Mouse (Mus musculus) heart, embryonic 16.5 days (tissue): ENCODE data around the gene Ltbp1. TPM values are rescaled to one million over a fixed set of nuclear protein-coding genes. Genes with fewer than 3 reads are reported as not detected.

Source experiments
- ATAC-seq: fragments of 200-750 bp; cut with Nextera tagmentation; replicated peaks from 2 replicates; pipeline ENCODE4 v1.8.0; 2017; ENCODE audit warnings: moderate number of reproducible peaks; ENCODE audit not compliant: insufficient read depth, low FRiP score; ENCODE audit errors: extremely low read depth
- H3K27ac ChIP-seq: fragments of 300-500 bp; sonication (generic); 2 replicates; pipeline ENCODE4 v1.5.1; 2014; ENCODE audit warnings: mild to moderate bottlenecking, low read length, control low read depth, moderate library complexity
- H3K27me3 ChIP-seq: fragments of 300-500 bp; sonication (generic); 2 replicates; pipeline ENCODE4 v1.6.1; 2014; ENCODE audit warnings: low read length, mixed read lengths; ENCODE audit not compliant: control insufficient read depth, insufficient read depth
- H3K36me3 ChIP-seq: fragments of 300-500 bp; sonication (generic); 2 replicates; pipeline ENCODE4 v1.6.1; 2014; ENCODE audit not compliant: control insufficient read depth, insufficient read depth
- H3K4me1 ChIP-seq: fragments of 300-500 bp; sonication (generic); 2 replicates; pipeline ENCODE4 v1.6.1; 2014; ENCODE audit warnings: low read length, mixed read lengths; ENCODE audit not compliant: control insufficient read depth, insufficient read depth
- H3K4me2 ChIP-seq: fragments of 300-500 bp; sonication (generic); 2 replicates; pipeline ENCODE4 v1.6.1; 2014; ENCODE audit warnings: low read depth, mild to moderate bottlenecking, control low read depth, low read length
- H3K4me3 ChIP-seq: fragments of 300-500 bp; sonication (generic); 2 replicates; pipeline ENCODE4 v1.5.1; 2014; ENCODE audit warnings: mild to moderate bottlenecking, control low read depth, low read length
- H3K9ac ChIP-seq: fragments of 300-500 bp; sonication (generic); 2 replicates; pipeline ENCODE4 v1.6.1; 2014; ENCODE audit warnings: low read length, control low read depth
- H3K9me3 ChIP-seq: fragments of 300-500 bp; sonication (generic); replicated peaks from 2 replicates; pipeline ENCODE4 v1.6.1; 2016; ENCODE audit warnings: low read length; ENCODE audit not compliant: control insufficient read depth
- WGBS: fragments of 180-500 bp; shearing (Covaris S2); extraction: QIAGEN DNeasy Blood & Tissue Kit; methylation state at CpG from one replicate; pipeline ENCODE4 v1.1.7; 2014; 5-methylcytosine and 5-hydroxymethylcytosine counted together
- polyA plus RNA-seq: library from polyadenylated mRNA; unstranded; fragments of >200 nt; fragmentation: Nextera tagmentation; extraction: Ambion mirVana; gene quantifications from 2 replicates; pipeline ENCODE4 v1.2.1, GENCODE M21; 2015

Gene Ltbp1
- polyA plus RNA-seq, 1 experiment from 2014 or later = 15.6 TPM

DNA sequence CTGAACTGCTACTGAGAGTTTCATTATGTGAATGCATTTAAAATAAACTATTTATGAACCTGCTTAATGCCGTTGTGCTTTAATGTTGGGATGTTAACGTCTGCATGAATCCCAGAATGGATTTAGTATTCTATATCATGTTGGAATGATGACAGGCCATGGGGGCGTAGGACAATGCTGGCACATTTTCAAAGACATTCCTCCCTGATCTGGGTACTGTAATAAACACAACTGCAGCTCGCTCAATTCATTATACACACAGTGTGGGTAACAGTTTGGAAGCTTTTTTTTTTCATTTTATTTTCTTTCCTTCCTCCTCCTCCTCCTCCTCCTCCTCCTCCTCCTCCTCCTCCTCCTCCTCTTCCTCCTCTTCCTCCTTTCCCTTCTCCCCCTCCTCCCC is 82.9 kb downstream of the Ltbp1 start:
- Histone ChIP-seq H3K36me3 (no peaks in the 10 kb centered on the region), H3K9me3 (no peaks in the 10 kb centered on the region), H3K4me3 (no peak overlapping the region), H3K9ac (no peak overlapping the region), H3K4me1 (peaks cover 8% of the 10 kb centered on the region), H3K27me3 (no peaks in the 10 kb centered on the region), H3K27ac (no peak overlapping the region), H3K4me2 (no peak overlapping the region)
- no peak for ATAC-seq
- 27% methylated on average over 4 of the region's 4 CpGs for WGBS

DNA sequence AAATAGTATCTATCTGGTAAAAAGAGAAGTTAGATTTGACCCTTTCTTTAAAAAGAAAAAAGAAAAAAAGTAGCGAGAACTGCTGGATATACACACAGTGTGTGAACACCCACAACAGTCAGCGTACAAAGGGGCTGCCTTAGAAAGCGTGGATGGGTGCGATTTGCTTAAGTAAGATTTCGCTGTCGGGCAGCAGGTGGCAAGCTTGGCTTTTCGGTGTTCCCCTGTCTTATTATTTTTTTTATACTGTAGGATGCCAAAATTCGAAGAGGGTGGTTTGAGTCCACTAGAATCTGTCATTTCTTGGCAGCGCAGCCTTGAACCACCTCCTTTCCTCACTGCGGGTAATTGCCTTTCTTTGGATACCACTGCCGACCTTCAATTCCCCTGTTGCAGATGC is 83.4 kb downstream of the Ltbp1 start:
- Histone ChIP-seq H3K9me3 (no peaks in the 10 kb centered on the region), H3K9ac (no peak overlapping the region), H3K4me2 (no peak overlapping the region), H3K4me1 (peaks cover 8% of the 10 kb centered on the region), H3K36me3 (no peaks in the 10 kb centered on the region), H3K4me3 (no peak overlapping the region), H3K27me3 (no peaks in the 10 kb centered on the region), H3K27ac (no peak overlapping the region)
- 73% methylated on average over 11 of the region's 11 CpGs for WGBS
- no peak for ATAC-seq

DNA sequence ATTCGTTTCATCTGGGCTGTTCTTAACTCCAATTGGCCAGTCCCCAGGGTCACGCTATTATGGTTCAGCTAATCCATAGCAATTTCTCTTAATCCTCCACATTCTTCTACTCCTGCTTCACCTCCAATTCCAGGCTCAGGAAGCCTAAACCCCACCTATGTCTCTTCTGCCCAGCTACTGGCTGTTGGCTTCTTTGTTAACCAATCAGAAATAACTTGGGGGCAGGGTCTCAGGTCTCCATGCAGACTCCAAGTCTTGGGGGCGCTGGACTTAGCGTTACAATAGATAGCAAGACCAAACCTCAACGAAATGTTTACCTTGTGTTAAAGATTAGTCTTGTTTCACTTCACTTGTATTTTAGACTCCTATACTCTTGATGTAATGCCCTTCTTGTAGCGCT is 85.2 kb downstream of the Ltbp1 start:
- Histone ChIP-seq H3K4me3 (no peak overlapping the region), H3K36me3 (no peaks in the 10 kb centered on the region), H3K4me2 (no peak overlapping the region), H3K27ac (no peak overlapping the region), H3K4me1 (peaks cover 8% of the 10 kb centered on the region), H3K9me3 (no peaks in the 10 kb centered on the region), H3K27me3 (no peaks in the 10 kb centered on the region), H3K9ac (no peak overlapping the region)
- no peak for ATAC-seq
- 80% methylated on average over 6 of the region's 6 CpGs for WGBS

DNA sequence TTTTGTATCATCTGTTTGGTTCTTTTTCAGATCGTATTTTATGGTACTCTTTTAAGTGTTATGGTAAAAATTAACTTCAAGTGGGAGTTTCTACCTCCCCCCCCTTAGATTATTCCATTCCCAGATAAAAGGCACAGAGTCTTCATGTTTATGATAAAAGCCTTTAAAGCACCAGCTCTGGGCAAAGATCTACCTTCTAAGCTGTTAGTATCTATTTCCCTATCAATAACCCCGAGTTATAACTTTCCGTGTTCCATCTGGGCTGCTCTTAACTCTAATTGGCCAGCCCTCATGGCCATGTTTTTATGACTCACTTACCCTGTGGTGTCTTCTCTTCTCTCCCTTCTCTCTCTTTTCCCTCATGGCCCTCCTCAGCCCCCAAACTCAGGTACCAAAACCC is 88.2 kb downstream of the Ltbp1 start:
- no peaks in the 10 kb centered on the region for H3K27me3 ChIP-seq
- no peak for ATAC-seq
- no peak overlapping the region for H3K27ac ChIP-seq
- no peaks in the 10 kb centered on the region for H3K36me3 ChIP-seq
- no peaks in the 10 kb centered on the region for H3K9me3 ChIP-seq
- H3K4me2 ChIP-seq = no peak overlapping the region
- H3K9ac ChIP-seq = no peak overlapping the region
- H3K4me1 ChIP-seq = peaks cover 4% of the 10 kb centered on the region; the same call in 1 of the 2 replicates
- whole genome bisulfite sequencing = 77% methylated on average over 3 of the region's 3 CpGs
- H3K4me3 ChIP-seq = no peak overlapping the region

DNA sequence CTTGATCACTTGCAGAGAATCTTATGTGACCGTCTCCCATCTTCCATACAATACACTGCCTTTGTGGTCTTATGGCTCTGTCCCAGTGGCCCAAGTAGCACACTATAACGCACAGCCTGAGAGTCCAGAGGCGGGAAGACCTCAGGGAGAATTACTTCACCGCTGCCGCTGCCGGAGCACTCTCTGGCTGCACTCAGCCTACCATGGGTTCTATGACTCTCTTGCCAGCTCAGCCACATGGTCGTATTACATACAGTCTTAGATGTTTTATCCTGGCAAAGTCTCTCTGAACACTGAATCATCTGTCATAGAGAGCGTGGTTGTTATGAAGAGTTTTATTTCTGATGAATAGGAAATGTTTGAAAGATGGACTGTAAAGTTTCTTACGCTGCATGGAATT is 89.2 kb downstream of the Ltbp1 start:
- no peaks in the 10 kb centered on the region for H3K27me3 ChIP-seq
- H3K9ac ChIP-seq = no peak overlapping the region
- H3K9me3 ChIP-seq = no peaks in the 10 kb centered on the region
- ATAC-seq = no peak
- no peak overlapping the region for H3K4me2 ChIP-seq
- H3K36me3 ChIP-seq = no peaks in the 10 kb centered on the region
- no peak overlapping the region for H3K27ac ChIP-seq
- no peaks in the 10 kb centered on the region for H3K4me1 ChIP-seq
- no peak overlapping the region for H3K4me3 ChIP-seq
- WGBS = 84% methylated on average over 9 of the region's 9 CpGs

DNA sequence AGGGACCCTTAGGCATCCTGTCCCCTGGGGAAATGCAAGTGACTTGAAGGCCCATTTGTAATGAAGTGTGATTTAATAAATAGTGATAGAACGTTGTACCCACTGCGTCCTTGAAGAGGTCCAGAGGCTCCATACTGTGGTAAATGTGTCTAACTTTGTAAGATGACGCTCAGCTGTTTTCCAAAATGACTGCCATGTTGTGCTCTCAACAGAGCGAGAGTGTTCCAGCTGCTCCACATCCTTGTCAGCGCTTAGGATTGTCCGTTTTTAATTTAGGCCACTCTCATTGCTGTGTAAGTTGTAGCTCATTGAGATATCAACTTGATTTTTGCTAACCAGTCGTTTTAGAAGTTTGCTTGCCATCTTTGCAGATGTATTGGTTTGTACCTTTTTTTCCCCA is 91.4 kb downstream of the Ltbp1 start:
- H3K4me3 ChIP-seq = no peak overlapping the region
- WGBS = 73% methylated on average over 7 of the region's 7 CpGs
- no peak overlapping the region for H3K27ac ChIP-seq
- no peak for ATAC-seq
- no peaks in the 10 kb centered on the region for H3K4me1 ChIP-seq
- H3K36me3 ChIP-seq = no peaks in the 10 kb centered on the region
- no peak overlapping the region for H3K4me2 ChIP-seq
- no peak overlapping the region for H3K9ac ChIP-seq
- no peaks in the 10 kb centered on the region for H3K9me3 ChIP-seq
- no peaks in the 10 kb centered on the region for H3K27me3 ChIP-seq

DNA sequence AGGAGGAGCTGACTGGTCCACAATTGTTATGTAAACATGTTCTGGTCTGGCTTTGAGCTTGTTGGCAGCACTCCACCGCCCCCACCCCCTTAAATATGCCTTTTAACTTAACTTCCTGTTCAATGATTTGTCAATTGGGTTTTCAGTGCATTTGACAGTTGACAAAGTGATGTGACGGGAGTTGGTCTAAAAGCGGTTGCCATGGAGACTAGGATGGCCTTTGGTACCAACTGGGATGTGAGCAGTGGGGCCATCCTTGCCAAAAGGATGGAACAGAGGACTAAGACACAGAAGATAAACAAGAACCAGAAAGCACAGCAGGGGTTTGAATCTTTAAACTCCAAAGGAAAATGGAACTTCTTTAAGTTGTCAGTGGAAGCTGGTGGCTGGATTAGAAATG is 92.0 kb downstream of the Ltbp1 start:
- no peak for ATAC-seq
- H3K9me3 ChIP-seq = no peaks in the 10 kb centered on the region
- H3K36me3 ChIP-seq = no peaks in the 10 kb centered on the region
- 77% methylated on average over 3 of the region's 3 CpGs for WGBS
- no peak overlapping the region for H3K4me2 ChIP-seq
- H3K27ac ChIP-seq = no peak overlapping the region
- H3K4me3 ChIP-seq = no peak overlapping the region
- no peaks in the 10 kb centered on the region for H3K27me3 ChIP-seq
- no peak overlapping the region for H3K9ac ChIP-seq
- no peaks in the 10 kb centered on the region for H3K4me1 ChIP-seq

DNA sequence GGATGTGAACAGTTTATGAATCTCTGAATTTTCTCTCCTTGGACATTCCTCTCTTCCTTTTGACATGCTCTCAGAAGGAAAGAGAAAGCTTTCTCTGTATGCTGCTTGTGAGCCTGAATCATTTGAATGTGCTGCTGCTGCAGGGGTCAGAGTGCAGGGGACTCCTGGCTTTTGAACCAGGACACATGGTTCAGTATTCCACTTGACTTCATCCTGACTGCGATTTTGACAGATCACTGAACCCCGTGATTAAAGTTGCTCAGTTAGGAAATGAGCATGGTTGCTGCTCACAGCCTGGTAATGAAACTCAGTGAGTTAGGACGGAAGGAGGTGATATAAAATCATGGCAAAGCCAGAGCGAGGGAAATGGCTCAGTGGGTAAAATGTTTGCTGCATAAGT is 95.8 kb downstream of the Ltbp1 start:
- H3K27ac ChIP-seq = no peak overlapping the region
- no peaks in the 10 kb centered on the region for H3K36me3 ChIP-seq
- ATAC-seq = no peak
- no peak overlapping the region for H3K4me3 ChIP-seq
- no peak overlapping the region for H3K9ac ChIP-seq
- no peaks in the 10 kb centered on the region for H3K9me3 ChIP-seq
- 73% methylated on average over 4 of the region's 4 CpGs for WGBS
- no peak overlapping the region for H3K4me2 ChIP-seq
- no peaks in the 10 kb centered on the region for H3K4me1 ChIP-seq
- H3K27me3 ChIP-seq = no peaks in the 10 kb centered on the region

DNA sequence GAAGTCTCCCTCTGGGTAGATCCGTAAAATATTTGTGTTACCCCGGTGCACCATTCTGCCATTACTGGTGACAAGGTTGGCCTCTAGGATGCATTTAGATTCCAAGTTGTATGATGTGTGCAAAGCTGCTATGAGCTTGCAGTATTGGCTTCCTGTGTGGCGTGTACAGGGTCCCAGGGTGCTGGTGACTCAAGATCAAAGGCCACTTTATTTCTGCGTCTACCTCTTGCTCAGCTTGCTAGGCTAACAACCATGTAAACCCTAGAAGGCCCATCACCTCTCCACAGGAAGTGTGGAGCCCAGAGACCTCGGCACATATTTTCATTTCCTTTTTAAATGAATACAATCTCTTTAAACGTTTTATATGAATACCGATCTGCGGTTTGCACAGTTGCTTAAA is 96.6 kb downstream of the Ltbp1 start:
- Histone ChIP-seq H3K36me3 (no peaks in the 10 kb centered on the region), H3K27ac (no peak overlapping the region), H3K4me2 (no peak overlapping the region), H3K4me1 (no peaks in the 10 kb centered on the region), H3K9me3 (no peaks in the 10 kb centered on the region), H3K27me3 (no peaks in the 10 kb centered on the region), H3K9ac (no peak overlapping the region), H3K4me3 (no peak overlapping the region)
- ATAC-seq = no peak
- WGBS = 83% methylated on average over 8 of the region's 8 CpGs

DNA sequence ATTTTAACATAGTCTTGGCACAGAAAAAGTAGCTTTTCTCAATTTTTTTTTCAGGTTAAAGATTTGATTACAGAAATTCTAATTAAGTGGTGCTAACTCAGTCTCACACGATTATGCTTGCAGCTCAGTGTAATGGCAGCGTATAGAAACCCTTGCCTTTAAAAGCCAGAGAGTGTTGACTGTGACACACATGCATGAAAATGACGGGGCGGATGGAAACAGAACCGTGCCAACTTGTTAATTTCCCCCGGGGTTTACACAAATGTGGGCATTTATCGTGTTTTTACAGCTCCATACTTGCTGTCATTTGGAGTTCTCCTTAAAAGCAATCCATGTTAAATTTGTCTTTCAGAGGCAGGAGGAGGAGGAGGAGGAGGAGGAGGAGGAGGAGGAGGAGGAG is 102.0 kb downstream of the Ltbp1 start:
- ATAC-seq = no peak
- no peaks in the 10 kb centered on the region for H3K36me3 ChIP-seq
- no peaks in the 10 kb centered on the region for H3K9me3 ChIP-seq
- H3K27ac ChIP-seq = no peak overlapping the region
- no peak overlapping the region for H3K4me2 ChIP-seq
- no peak overlapping the region for H3K9ac ChIP-seq
- H3K4me3 ChIP-seq = no peak overlapping the region
- WGBS = 84% methylated on average over 7 of the region's 7 CpGs
- H3K4me1 ChIP-seq = no peaks in the 10 kb centered on the region
- no peaks in the 10 kb centered on the region for H3K27me3 ChIP-seq
